Mouse (Mus musculus) midbrain, embryonic 14.5 days (tissue): ENCODE measurements around the gene Gatm. TPM values are rescaled to one million over a fixed set of nuclear protein-coding genes. Genes with fewer than 3 reads are reported as not detected.
A peak's percentile ranks its signal among the peaks of the same experiment; 100 is the strongest.

Experiments
- ATAC-seq: fragments of 200-750 bp; cut with Nextera tagmentation; 2 replicates; pipeline ENCODE4 v1.8.0; 2017; ENCODE audit warnings: moderate number of reproducible peaks, moderate library complexity; ENCODE audit not compliant: low FRiP score, low TSS enrichment
- DNase-seq: peaks from one replicate; pipeline ENCODE4 v3.0.0-alpha.2; 2015
- H3K27ac ChIP-seq: fragments of 300-500 bp; sonication (generic); replicated peaks from 2 replicates; pipeline ENCODE4 v1.5.1; 2014; ENCODE audit warnings: mild to moderate bottlenecking, low read depth, low read length, moderate library complexity
- H3K27me3 ChIP-seq: fragments of 300-500 bp; sonication (generic); 2 replicates; pipeline ENCODE4 v1.6.1; 2014; ENCODE audit warnings: low read length, control low read depth, mixed read lengths; ENCODE audit not compliant: control insufficient read depth, insufficient read depth
- H3K36me3 ChIP-seq: fragments of 300-500 bp; sonication (generic); 2 replicates; pipeline ENCODE4 v1.6.1; 2014; ENCODE audit warnings: low read length, control low read depth; ENCODE audit not compliant: control insufficient read depth, insufficient read depth
- H3K4me1 ChIP-seq: fragments of 300-500 bp; sonication (generic); 2 replicates; pipeline ENCODE4 v1.6.1; 2014; ENCODE audit warnings: mild to moderate bottlenecking, antibody characterized with exemption, low read length, control low read depth; ENCODE audit not compliant: control insufficient read depth, insufficient read depth
- H3K4me2 ChIP-seq: fragments of 300-500 bp; sonication (generic); 2 replicates; pipeline ENCODE4 v1.6.1; 2014; ENCODE audit warnings: mild to moderate bottlenecking, low read length, moderate library complexity
- H3K4me3 ChIP-seq: fragments of 300-500 bp; sonication (generic); replicated peaks from 2 replicates; pipeline ENCODE4 v1.5.1; 2014; ENCODE audit warnings: low read depth, low read length
- H3K9ac ChIP-seq: fragments of 300-500 bp; sonication (generic); replicated peaks from 2 replicates; pipeline ENCODE4 v1.6.1; 2014; ENCODE audit warnings: mild to moderate bottlenecking, low read length, moderate library complexity
- H3K9me3 ChIP-seq: fragments of 300-500 bp; sonication (generic); 2 replicates; pipeline ENCODE4 v1.6.1; 2016; ENCODE audit warnings: low read length, control low read depth, mixed read lengths; ENCODE audit not compliant: control insufficient read depth
- WGBS: fragments of 180-500 bp; shearing (Covaris S2); extraction: QIAGEN DNeasy Blood & Tissue Kit; methylation state at CpG from one replicate; pipeline ENCODE4 v1.1.7; 2014; 5-methylcytosine and 5-hydroxymethylcytosine counted together
- polyA plus RNA-seq: library from polyadenylated mRNA; unstranded; fragments of >200 nt; fragmentation: Nextera tagmentation; extraction: Ambion mirVana; gene quantifications from 2 replicates; pipeline ENCODE4 v1.2.1, GENCODE M21; 2014

Gene Gatm
- polyA plus RNA-seq, 1 experiment from 2014 or later = 39.6 TPM

DNA sequence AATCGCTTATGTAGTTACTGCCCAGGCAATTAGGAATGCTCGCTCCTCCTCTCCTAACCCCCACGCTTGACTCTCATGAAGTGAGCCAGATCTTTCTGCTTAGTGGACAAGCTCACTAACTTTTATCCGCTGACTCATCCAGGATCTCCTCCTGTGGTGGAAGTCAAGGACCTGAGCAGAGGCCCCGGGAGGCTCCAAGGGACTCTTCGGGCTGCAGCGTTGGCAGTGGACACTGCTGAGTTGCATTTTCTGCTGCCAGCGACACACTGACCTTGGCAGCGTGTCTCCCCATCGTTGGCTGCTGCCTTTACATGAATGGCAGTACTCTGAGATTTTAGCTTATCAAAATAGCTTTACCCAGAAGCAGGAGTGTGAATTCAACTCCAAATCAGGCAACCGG is 35.6 kb downstream of the Gatm start:
- Histone ChIP-seq H3K36me3 (no peaks in the 10 kb centered on the region), H3K9me3 (no peaks in the 10 kb centered on the region), H3K4me3 (no peak overlapping the region), H3K9ac (no peak overlapping the region), H3K4me2 (no peak overlapping the region), H3K27ac (no peak overlapping the region), H3K4me1 (no peaks in the 10 kb centered on the region), H3K27me3 (no peaks in the 10 kb centered on the region)
- no peak for DNase-seq
- no peak for ATAC-seq
- WGBS = 80% methylated on average over 11 of the region's 11 CpGs

DNA sequence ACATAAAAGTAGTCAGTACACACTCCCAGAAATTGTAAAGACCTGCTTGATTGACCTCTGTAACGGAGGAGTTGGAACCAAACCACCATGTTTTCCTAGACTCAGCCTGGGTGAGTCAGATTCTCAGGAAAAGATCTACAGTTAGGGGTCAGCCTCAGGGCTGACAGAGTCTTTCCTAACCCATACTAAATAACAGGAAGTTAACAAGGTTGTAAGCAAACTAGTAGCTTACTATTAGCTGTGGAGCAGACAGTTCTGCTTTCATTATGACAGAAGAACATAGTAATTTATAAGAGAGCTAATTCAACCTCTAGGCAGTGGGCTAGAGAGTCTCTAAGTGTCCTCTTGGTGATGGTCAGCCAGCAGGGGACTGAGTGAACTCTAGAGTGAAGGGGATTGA is 38.7 kb downstream of the Gatm start:
- Histone ChIP-seq H3K36me3 (no peaks in the 10 kb centered on the region), H3K27me3 (no peaks in the 10 kb centered on the region), H3K4me1 (no peaks in the 10 kb centered on the region), H3K4me3 (no peak overlapping the region), H3K27ac (no peak overlapping the region), H3K9ac (no peak overlapping the region), H3K4me2 (no peak overlapping the region), H3K9me3 (no peaks in the 10 kb centered on the region)
- WGBS = 86% methylated on average over 1 of the region's 1 CpGs
- DNase-seq (no peak), ATAC-seq (no peak)

DNA sequence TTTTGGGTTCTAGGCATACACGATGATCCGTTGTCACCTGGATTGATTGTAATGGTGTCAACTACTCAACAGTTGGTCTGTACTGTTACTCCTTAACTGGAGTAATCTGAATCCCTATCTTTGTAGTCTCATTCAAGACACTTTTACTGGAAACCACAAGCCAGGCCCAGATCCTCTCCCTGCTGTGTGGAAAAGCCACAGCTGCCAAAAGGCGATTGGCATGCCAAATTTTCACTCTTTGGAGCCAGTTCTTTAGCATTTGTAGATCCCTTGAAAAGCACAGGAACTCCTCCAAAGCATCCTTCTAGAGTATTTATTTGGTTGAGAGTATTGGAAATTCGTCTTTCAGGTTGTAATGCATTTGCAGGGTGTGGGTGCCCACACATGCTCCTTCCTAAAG is 39.8 kb downstream of the Gatm start:
- H3K4me1 ChIP-seq = no peaks in the 10 kb centered on the region
- DNase-seq (no peak), ATAC-seq (no peak)
- H3K27me3 ChIP-seq = no peaks in the 10 kb centered on the region
- no peak overlapping the region for H3K9ac ChIP-seq
- H3K4me3 ChIP-seq = no peak overlapping the region
- no peak overlapping the region for H3K4me2 ChIP-seq
- no peaks in the 10 kb centered on the region for H3K36me3 ChIP-seq
- no peak overlapping the region for H3K27ac ChIP-seq
- WGBS = 82% methylated on average over 4 of the region's 4 CpGs
- H3K9me3 ChIP-seq = no peaks in the 10 kb centered on the region

DNA sequence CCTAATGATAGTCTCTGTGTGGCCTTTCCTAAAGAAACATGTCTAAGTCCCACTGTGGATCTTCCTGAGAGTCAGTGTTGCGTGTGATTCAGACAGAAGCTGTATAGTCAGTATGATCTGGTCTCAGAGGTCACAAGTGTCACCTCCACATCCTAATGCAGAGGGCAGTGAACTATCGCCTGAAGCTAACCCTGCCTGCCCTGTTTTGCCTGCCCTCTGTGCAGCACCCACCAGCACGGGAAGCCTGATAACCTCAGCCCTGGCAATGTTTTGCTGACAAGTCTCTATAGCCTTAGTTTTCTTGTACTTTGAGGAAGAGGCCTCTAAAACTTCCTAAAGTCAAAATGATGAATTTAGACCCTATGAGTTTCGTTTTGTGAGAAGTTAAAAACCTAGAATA is 40.7 kb downstream of the Gatm start:
- Histone ChIP-seq H3K9me3 (no peaks in the 10 kb centered on the region), H3K27ac (no peak overlapping the region), H3K4me2 (no peak overlapping the region), H3K4me3 (no peak overlapping the region), H3K4me1 (no peaks in the 10 kb centered on the region), H3K27me3 (no peaks in the 10 kb centered on the region), H3K9ac (no peak overlapping the region), H3K36me3 (no peaks in the 10 kb centered on the region)
- 80% methylated on average over 4 of the region's 4 CpGs for WGBS
- DNase-seq (no peak), ATAC-seq (no peak)

DNA sequence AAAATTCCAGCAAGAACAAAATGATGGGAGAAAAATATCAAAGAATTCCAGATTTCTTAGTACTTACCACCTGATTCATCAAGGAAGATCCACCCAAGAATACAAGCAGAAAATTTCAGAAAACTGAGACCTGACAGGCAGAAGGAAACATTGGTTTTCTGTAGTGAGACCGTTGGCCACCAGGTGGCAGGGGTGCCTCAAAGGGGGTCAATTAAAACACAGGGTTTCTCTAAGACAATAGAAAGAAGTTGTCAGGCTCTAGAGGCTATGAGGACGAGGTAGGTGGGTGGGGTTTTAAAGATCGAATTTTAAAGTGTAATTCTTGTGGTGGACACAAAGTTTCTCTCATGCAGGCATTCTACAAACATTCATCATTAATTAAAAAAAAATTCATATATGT is 41.7 kb downstream of the Gatm start:
- no peak overlapping the region for H3K9ac ChIP-seq
- no peaks in the 10 kb centered on the region for H3K36me3 ChIP-seq
- 16% methylated on average over 3 of the region's 3 CpGs for WGBS
- H3K27me3 ChIP-seq = no peaks in the 10 kb centered on the region
- DNase-seq = peak; percentile 80
- H3K27ac ChIP-seq = no peak overlapping the region
- H3K4me3 ChIP-seq = no peak overlapping the region
- no peak overlapping the region for H3K4me2 ChIP-seq
- H3K4me1 ChIP-seq = no peaks in the 10 kb centered on the region
- no peaks in the 10 kb centered on the region for H3K9me3 ChIP-seq
- ATAC-seq = no peak

DNA sequence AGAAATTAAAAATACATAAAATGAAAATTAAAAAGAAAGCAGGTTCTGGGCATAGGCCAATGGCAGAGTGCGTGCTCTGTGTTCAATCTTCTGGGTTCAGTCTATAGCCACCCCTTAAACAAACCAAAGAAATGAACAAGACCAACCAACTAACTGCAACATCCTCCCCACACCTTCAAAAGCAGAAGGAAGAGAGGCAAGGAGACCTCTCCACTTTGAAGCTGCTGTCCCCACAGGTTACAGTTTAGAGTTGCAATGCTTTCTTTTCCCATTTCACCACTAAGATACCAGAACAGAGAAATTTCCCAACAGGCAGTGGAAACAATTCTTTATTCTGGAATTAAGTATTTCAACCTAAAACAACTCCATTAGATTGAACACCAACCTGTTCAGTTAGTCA is 48.9 kb downstream of the Gatm start:
- Histone ChIP-seq H3K4me1 (no peaks in the 10 kb centered on the region), H3K9me3 (no peaks in the 10 kb centered on the region), H3K36me3 (no peaks in the 10 kb centered on the region), H3K27ac (no peak overlapping the region), H3K9ac (no peak overlapping the region), H3K4me2 (no peak overlapping the region), H3K4me3 (no peak overlapping the region), H3K27me3 (no peaks in the 10 kb centered on the region)
- no peak for DNase-seq
- ATAC-seq = no peak
- 100% methylated on average over 1 of the region's 1 CpGs for WGBS

DNA sequence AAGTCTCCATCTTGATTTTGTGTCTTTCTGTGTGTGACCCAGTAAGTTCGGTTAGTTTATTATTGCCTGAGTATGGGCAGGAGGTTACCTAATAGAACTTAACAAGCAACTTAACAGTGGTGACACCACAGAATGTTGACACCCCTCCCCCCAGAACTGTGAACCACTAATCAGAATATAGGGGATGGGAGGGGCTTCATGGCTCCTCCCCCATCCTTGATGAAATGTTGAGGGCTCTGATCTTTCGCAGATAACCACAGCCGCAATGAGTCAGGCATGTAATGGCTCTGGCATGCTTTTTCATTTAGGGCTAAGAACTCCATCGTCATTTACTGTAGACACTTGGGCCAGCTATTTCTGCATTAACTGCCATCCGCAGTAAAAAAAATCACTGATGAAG is 49.9 kb downstream of the Gatm start:
- Histone ChIP-seq H3K27me3 (no peaks in the 10 kb centered on the region), H3K4me2 (no peak overlapping the region), H3K36me3 (no peaks in the 10 kb centered on the region), H3K9ac (no peak overlapping the region), H3K4me3 (no peak overlapping the region), H3K27ac (no peak overlapping the region), H3K9me3 (no peaks in the 10 kb centered on the region), H3K4me1 (no peaks in the 10 kb centered on the region)
- DNase-seq (no peak), ATAC-seq (no peak)
- WGBS = 95% methylated on average over 5 of the region's 5 CpGs

DNA sequence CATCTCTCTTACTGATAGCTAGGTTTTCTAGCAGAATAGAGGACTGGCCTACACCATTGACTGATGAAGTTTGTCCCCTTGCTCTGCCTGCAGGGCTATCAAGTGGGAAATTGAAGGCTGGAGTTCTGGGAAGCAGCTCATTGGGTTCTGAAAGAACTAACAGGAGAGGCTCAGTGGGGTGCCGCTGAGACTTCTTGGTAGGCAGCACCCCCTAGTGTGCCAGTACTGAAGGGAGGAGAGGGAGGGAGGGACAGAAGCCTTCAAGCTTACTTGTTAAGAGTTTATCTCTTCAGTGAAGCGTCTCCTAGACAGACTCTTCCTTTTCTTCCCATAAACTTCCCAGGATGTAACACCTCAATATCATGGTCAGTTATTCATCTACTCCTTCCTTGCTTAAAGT is 52.8 kb downstream of the Gatm start:
- H3K27ac ChIP-seq = no peak overlapping the region
- no peaks in the 10 kb centered on the region for H3K9me3 ChIP-seq
- WGBS = 18% methylated on average over 2 of the region's 2 CpGs
- H3K4me1 ChIP-seq = no peaks in the 10 kb centered on the region
- ATAC-seq = no peak
- no peak overlapping the region for H3K4me2 ChIP-seq
- H3K9ac ChIP-seq = no peak overlapping the region
- H3K27me3 ChIP-seq = no peaks in the 10 kb centered on the region
- H3K36me3 ChIP-seq = no peaks in the 10 kb centered on the region
- H3K4me3 ChIP-seq = no peak overlapping the region
- DNase-seq = peak; percentile 71
